Mouse (Mus musculus) myocyte (in vitro differentiated cells): ENCODE measurements at regions not wholly inside any gene's neighbourhood (a gene's known extent, or its start where the extent isn't known, plus 50 kb on each side); places are given as distances from the start of the nearest gene placed in this dataset.

Source experiments
- CEBPB ChIP-seq: IDR thresholded peaks from 2 replicates; pipeline ENCODE4 v1.6.1; 2011; ENCODE audit warnings: mild to moderate bottlenecking, moderate library complexity; ENCODE audit not compliant: poor library complexity, insufficient read depth, severe bottlenecking
- E2F4 ChIP-seq: IDR thresholded peaks from one replicate; pipeline ENCODE4 v1.6.1; 2011; ENCODE audit warnings: mild to moderate bottlenecking, control low read depth, moderate library complexity; ENCODE audit not compliant: insufficient read depth
- MAX ChIP-seq: IDR thresholded peaks from one replicate; pipeline ENCODE4 v1.6.1; 2011; ENCODE audit warnings: low read depth, mild to moderate bottlenecking, control low read depth
- MYOD1 ChIP-seq, 3 experiments: IDR thresholded peaks; one replicate each; pipeline ENCODE4 v1.6.1; 2011; ENCODE audit warnings: control low read depth in 2 of 3, low read depth in 2 of 3, mild to moderate bottlenecking in 2 of 3, moderate library complexity in 1 of 3; ENCODE audit not compliant: insufficient read length in 2 of 3, control insufficient read depth in 1 of 3
- MYOG ChIP-seq, 3 experiments: IDR thresholded peaks; one replicate each; pipeline ENCODE4 v1.6.1; 2011; ENCODE audit warnings: control low read depth in 2 of 3, low read depth in 2 of 3, mild to moderate bottlenecking in 2 of 3; ENCODE audit not compliant: insufficient read length in 2 of 3, control insufficient read depth in 1 of 3, insufficient read depth in 1 of 3
- POLR2A ChIP-seq: IDR thresholded peaks from one replicate; pipeline ENCODE4 v1.6.1; 2011; ENCODE audit warnings: low read depth, mild to moderate bottlenecking, control low read depth, moderate library complexity; ENCODE audit not compliant: insufficient read length
- POLR2AphosphoS2 ChIP-seq: IDR thresholded peaks from one replicate; pipeline ENCODE4 v1.6.1; 2011; ENCODE audit warnings: low read depth, control low read depth; ENCODE audit not compliant: insufficient read length
- SRF ChIP-seq: IDR thresholded peaks from one replicate; pipeline ENCODE4 v1.6.1; 2011; ENCODE audit warnings: low read depth; ENCODE audit not compliant: control insufficient read depth, insufficient read length
- TCF12 ChIP-seq: IDR thresholded peaks from one replicate; pipeline ENCODE4 v1.6.1; 2011; ENCODE audit warnings: mild to moderate bottlenecking, control low read depth; ENCODE audit not compliant: poor library complexity, insufficient read depth, severe bottlenecking
- USF1 ChIP-seq: IDR thresholded peaks from one replicate; pipeline ENCODE4 v1.6.1; 2011; ENCODE audit warnings: low read depth, mild to moderate bottlenecking, control low read depth, moderate library complexity

DNA sequence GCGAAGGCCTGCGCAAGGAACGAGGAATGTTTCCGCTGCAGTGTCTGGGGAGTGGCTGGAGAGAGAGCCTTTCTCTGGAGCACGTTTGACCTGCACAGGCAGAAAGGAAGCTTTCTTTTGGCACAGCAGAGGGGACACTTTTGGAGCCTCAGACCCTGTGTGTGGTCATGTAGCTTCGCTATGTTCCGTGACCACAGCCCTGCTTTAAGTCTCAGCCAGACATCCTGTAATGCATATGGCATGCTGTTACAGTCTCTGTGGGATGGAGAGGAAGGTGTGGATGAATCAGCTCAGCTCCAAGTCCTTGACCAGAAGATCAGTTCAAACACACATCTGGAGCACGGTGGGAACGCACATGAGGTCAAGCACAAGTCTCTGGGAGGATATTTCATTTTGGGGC, 107.3 kb upstream of the Tnp1 start:
- TF ChIP-seq POLR2A (no peak), TCF12 (no peak), MYOD1 (IDR thresholded peaks at IDR 0.05; ENCODE audit: control insufficient read depth in 1 of 3, insufficient read length in 2 of 3, low read depth in 2 of 3) (no peak), USF1 (no peak), CEBPB (no peak), POLR2AphosphoS2 (no peak), MAX (no peak), SRF (no peak), MYOG (IDR thresholded peaks at IDR 0.05; ENCODE audit: control insufficient read depth in 1 of 3, insufficient read depth in 1 of 3, insufficient read length in 2 of 3, low read depth in 2 of 3) (no peak), E2F4 (no peak)
